Mouse (Mus musculus) heart, adult 2 months (tissue): ENCODE data around the gene Slc35e2. TPM values are rescaled to one million over a fixed set of nuclear protein-coding genes. Genes with fewer than 3 reads are reported as not detected.

Experiments used
- DNase-seq, 2 experiments: peaks; one replicate each; pipeline ENCODE4 v3.0.0; 2021
- H3K27ac ChIP-seq: fragments of 200-600 bp; 2 replicates; pipeline ENCODE4 v1.8.1; 2022
- H3K27me3 ChIP-seq: fragments of 200-500 bp; 2 replicates; pipeline ENCODE4 v1.6.1; 2012; ENCODE audit warnings: mild to moderate bottlenecking, low read length, inconsistent platforms, mixed read lengths; ENCODE audit not compliant: control insufficient read depth, insufficient read depth
- H3K36me3 ChIP-seq: fragments of 200-500 bp; 2 replicates; pipeline ENCODE4 v1.6.1; 2012; ENCODE audit warnings: low read length, inconsistent platforms; ENCODE audit not compliant: control insufficient read depth, insufficient read depth
- H3K4me1 ChIP-seq: fragments of 200-500 bp; 2 replicates; pipeline ENCODE4 v1.6.1; 2011; ENCODE audit warnings: low read length; ENCODE audit not compliant: control insufficient read depth, insufficient read depth
- H3K4me3 ChIP-seq: fragments of 200-600 bp; 2 replicates; pipeline ENCODE4 v1.8.1; 2022
- H3K79me2 ChIP-seq: fragments of 200-500 bp; replicated peaks from 2 replicates; pipeline ENCODE4 v1.6.1; 2012; ENCODE audit warnings: mild to moderate bottlenecking, inconsistent platforms, low read length, moderate library complexity, mixed read lengths; ENCODE audit not compliant: control insufficient read depth, insufficient read depth
- H3K9ac ChIP-seq: fragments of 200-500 bp; 2 replicates; pipeline ENCODE4 v1.6.1; 2012; ENCODE audit warnings: low read depth, mild to moderate bottlenecking, control low read depth, inconsistent platforms, low read length, mixed read lengths
- CTCF ChIP-seq: fragments of 200-600 bp; IDR thresholded peaks from 2 replicates; pipeline ENCODE4 v1.8.1; 2022; ENCODE audit warnings: antibody characterized with exemption, mild to moderate bottlenecking, moderate library complexity
- EP300 ChIP-seq: fragments of 200-500 bp; IDR thresholded peaks from 2 replicates; pipeline ENCODE4 v1.6.1; 2011; ENCODE audit warnings: low read depth, low read length, control low read depth; ENCODE audit not compliant: insufficient read depth
- POLR2A ChIP-seq: fragments of 200-500 bp; IDR thresholded peaks from 2 replicates; pipeline ENCODE4 v1.6.1; 2011; ENCODE audit warnings: mild to moderate bottlenecking, low read depth, low read length, control low read depth; ENCODE audit not compliant: insufficient read depth
- WGBS: fragments of 180-500 bp; shearing (Covaris S2); methylation state at CpG from one replicate; pipeline ENCODE4 v1.1.7; 2018; 5-methylcytosine and 5-hydroxymethylcytosine counted together
- intact Hi-C: fragments of 180-260 bp; cut with DNase I; formaldehyde crosslinking; loops from one replicate; pipeline ENCODE4 v1.15.1; 2025
- polyA plus RNA-seq: library from polyadenylated mRNA; depleted of rRNA; stranded (reverse); fragments of >200 nt; gene quantifications from 2 replicates; pipeline ENCODE4 v1.2.3, GENCODE M21; 2012
- total RNA-seq, 2 experiments: library from RNA; stranded (reverse); gene quantifications; 2 replicates each; pipeline ENCODE4 v1.2.3; 2021

The Slc35e2 gene
- total and polyA plus RNA-seq, 3 experiments: 4.1 to 8.2 (median 6.3) TPM

DNA sequence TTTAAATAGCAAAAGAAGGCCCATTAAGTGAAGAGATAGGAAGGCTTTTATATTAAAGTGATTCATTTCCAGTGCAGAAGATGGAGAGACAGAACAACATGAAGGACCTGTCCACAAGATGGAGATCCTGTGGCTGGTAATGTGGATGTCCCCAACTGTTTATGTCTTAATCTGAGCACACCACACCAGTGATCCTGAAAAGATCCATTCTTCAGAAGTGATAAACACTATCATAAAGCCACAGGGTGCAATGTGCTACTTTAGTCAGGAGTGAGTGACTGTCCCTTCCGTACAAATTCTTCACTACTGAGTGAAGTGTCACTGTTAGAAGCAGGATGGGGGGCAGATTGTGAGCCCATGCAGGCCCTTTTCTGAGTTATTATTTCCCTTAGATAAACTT lies 1.5 kb downstream of the Slc35e2 start:
- no peak for TF ChIP-seq POLR2A
- TF ChIP-seq CTCF: no peak
- no peak for TF ChIP-seq EP300
- Histone ChIP-seq H3K9ac (no peak overlapping the region), H3K36me3 (peaks cover 3% of the 10 kb centered on the region; the same call in 1 of the 2 replicates), H3K27me3 (no peaks in the 10 kb centered on the region), H3K4me3 (no peak overlapping the region), H3K79me2 (no peaks in the 10 kb centered on the region), H3K27ac (no peak overlapping the region), H3K4me1 (no peaks in the 10 kb centered on the region)
- intact Hi-C loops: no loop called here
- 86% methylated on average over 1 of the region's 1 CpGs for WGBS
- no peak for DNase-seq

DNA sequence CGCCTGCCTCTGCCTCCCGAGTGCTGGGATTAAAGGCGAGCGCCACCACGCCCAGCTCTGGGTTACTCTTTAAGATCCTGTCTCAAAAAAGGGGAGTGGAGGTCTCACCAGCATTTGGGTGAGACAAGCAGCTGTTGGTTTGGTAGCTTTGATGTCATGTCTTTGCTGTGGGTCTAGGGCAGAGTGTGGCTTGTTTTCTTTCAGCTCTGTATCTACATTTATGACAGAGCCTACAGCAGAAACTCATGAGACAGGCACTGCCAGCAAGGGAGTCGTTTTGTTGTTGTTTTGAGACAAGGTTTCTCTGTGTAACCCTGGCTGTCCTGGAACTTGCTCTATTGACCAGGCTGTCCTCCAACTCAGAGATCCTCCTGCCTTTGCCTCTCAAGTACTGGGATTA lies 2.6 kb downstream of the Slc35e2 start:
- TF ChIP-seq POLR2A: no peak
- no peak for TF ChIP-seq EP300
- TF ChIP-seq CTCF: no peak
- intact Hi-C loops: no loop called here

DNA sequence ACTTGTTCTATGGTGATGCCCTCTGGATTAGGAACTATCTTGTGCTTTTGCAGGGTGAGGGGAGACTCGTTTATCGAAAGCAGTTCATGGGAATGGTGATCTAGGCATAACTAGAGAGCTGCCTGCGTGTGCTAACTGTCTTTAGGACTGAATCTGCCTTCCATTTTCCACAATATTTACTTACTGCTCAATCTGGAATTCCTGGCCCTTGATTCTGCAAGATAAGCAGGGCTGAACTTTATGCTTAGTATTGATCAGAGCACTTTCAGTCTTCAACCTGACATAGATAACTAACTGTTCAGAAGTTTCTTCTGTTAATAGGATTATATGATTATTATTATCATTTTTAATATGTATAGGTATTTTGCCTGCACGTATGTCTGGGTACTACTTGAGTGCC lies 3.9 kb downstream of the Slc35e2 start:
- no peak overlapping the region for H3K9ac ChIP-seq
- no peak overlapping the region for H3K27ac ChIP-seq
- no peak for TF ChIP-seq POLR2A
- TF ChIP-seq CTCF: no peak
- no peak for TF ChIP-seq EP300
- H3K27me3 ChIP-seq: no peaks in the 10 kb centered on the region
- DNase-seq: no peak
- 90% methylated on average over 4 of the region's 4 CpGs for WGBS
- no peaks in the 10 kb centered on the region for H3K4me1 ChIP-seq
- no peaks in the 10 kb centered on the region for H3K79me2 ChIP-seq
- H3K36me3 ChIP-seq: peaks cover 3% of the 10 kb centered on the region; the same call in 1 of the 2 replicates
- intact Hi-C loops: no loop called here
- no peak overlapping the region for H3K4me3 ChIP-seq

More for the DNA sequence above, 2.6 kb downstream of the Slc35e2 start:
- Histone ChIP-seq H3K27me3 (no peaks in the 10 kb centered on the region), H3K9ac (no peak overlapping the region), H3K4me1 (no peaks in the 10 kb centered on the region), H3K4me3 (no peak overlapping the region), H3K79me2 (no peaks in the 10 kb centered on the region), H3K27ac (no peak overlapping the region), H3K36me3 (peaks cover 3% of the 10 kb centered on the region; the same call in 1 of the 2 replicates)
- WGBS: 91% methylated on average over 6 of the region's 6 CpGs
- no peak for DNase-seq

DNA sequence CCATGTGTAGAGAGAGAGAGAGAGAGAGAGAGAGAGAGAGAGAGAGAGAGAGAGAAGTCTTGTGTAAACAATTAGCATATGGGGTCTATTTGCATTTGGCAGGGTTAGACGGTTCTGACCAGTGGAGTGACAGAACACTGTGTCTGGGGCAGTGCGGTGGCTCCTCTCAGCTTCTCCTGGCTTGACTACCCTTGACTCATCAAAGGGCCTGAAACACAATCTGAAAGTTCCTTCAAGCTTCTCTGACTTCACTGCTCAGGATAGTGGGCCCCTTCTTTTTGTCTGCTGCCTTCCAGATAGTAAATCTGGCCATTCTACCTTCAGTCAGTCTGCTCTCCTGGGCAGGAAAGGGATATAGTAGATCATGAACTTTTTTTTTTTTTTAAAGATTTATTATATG lies 5.6 kb downstream of the Slc35e2 start:
- TF ChIP-seq EP300: no peak
- TF ChIP-seq POLR2A: no peak
- TF ChIP-seq CTCF: no peak
- intact Hi-C loops: no loop called here
- WGBS: 86% methylated on average over 2 of the region's 2 CpGs
- Histone ChIP-seq H3K4me3 (no peak overlapping the region), H3K9ac (no peak overlapping the region), H3K79me2 (no peaks in the 10 kb centered on the region), H3K27me3 (no peaks in the 10 kb centered on the region), H3K4me1 (no peaks in the 10 kb centered on the region), H3K36me3 (peaks cover 3% of the 10 kb centered on the region; the same call in 1 of the 2 replicates), H3K27ac (no peak overlapping the region)
- DNase-seq: no peak

DNA sequence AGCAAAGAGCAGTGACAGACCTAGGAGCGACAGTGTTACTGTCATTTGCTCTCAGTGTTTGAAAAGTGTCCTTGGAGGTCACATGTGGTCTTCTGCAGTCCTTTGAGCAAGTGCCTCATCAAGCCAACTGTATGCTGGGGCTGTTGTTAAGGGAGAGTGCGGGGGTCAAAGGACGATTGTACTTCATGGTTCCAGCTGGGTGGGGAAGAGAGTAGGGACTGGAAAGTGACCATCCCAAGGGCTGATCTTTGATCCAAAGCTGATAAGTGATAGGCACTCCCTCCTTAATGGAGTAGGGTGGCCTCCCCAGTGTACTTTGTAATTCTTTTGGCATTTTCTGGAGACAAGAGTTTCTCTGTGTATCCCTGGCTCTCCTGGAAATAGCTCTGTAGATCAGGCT lies 10.6 kb downstream of the Slc35e2 start:
- H3K4me3 ChIP-seq: no peak overlapping the region
- TF ChIP-seq EP300: no peak
- no peak for TF ChIP-seq CTCF
- TF ChIP-seq POLR2A: no peak
- no peaks in the 10 kb centered on the region for H3K79me2 ChIP-seq
- H3K9ac ChIP-seq: no peak overlapping the region
- no peaks in the 10 kb centered on the region for H3K27me3 ChIP-seq
- H3K27ac ChIP-seq: no peak overlapping the region
- no peak for DNase-seq
- no peaks in the 10 kb centered on the region for H3K4me1 ChIP-seq
- WGBS: 88% methylated on average over 3 of the region's 3 CpGs
- H3K36me3 ChIP-seq: 0 out of 2 replicates have a peak, but pooled peaks cover 2% of the 10 kb centered on the region
- intact Hi-C loops: no loop called here

DNA sequence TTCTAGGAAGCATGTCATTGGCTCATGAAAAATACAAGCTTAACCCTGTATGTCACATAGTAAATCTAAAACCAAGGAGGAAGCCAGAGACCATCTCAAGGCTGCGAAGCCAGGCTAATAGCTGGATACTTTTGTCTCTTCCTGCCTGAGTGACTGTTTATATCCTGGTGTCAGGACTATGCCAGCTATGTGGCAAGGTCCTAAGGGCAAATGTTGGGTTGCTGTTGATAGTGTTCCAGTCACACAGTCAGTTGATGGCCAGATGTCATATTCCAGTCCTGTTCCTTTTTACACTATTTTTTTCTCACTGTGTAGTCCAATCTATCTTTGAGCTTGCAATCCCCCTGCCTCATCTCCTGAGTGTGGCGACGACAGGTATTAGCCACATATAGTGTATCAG lies 12.0 kb downstream of the Slc35e2 start:
- no peak overlapping the region for H3K4me3 ChIP-seq
- no peak for DNase-seq
- no peaks in the 10 kb centered on the region for H3K27me3 ChIP-seq
- no peak overlapping the region for H3K27ac ChIP-seq
- H3K4me1 ChIP-seq: no peaks in the 10 kb centered on the region
- 0 out of 2 replicates have a peak, but pooled peaks cover 2% of the 10 kb centered on the region for H3K36me3 ChIP-seq
- 98% methylated on average over 3 of the region's 3 CpGs for WGBS
- TF ChIP-seq EP300: no peak
- TF ChIP-seq POLR2A: no peak
- TF ChIP-seq CTCF: no peak
- intact Hi-C loops: no loop called here
- no peak overlapping the region for H3K9ac ChIP-seq
- H3K79me2 ChIP-seq: no peaks in the 10 kb centered on the region
